In genomic region chr8:87974759-87975465, GRCm38 (mm10) we compare ENCODE assay signal across 8 mouse cellular contexts. TPM values are rescaled to one million over a fixed set of nuclear protein-coding genes. Genes with fewer than 3 reads are reported as not detected.
DNase-seq lines count a peak whose midpoint lies in the region; ATAC-seq lines count a peak whose summit lies in the region.

No protein-coding gene starts in this region.

- WGBS in embryonic facial prominence, embryonic 12.5 days: 3% methylated on average over 24 of the region's 24 CpGs
- WGBS in heart, embryonic 12.5 days: 2% methylated on average over 24 of the region's 24 CpGs

- H3K27me3 ChIP-seq in embryonic facial prominence, embryonic 12.5 days: no peaks in the 10 kb centered on the region
- H3K27me3 ChIP-seq in heart, embryonic 12.5 days (replicated peaks): no peaks in the 10 kb centered on the region

- no peaks in the 10 kb centered on the region for H3K36me3 ChIP-seq in embryonic facial prominence, embryonic 12.5 days
- no peaks in the 10 kb centered on the region for H3K36me3 ChIP-seq in heart, embryonic 12.5 days

- no peak for ATAC-seq in embryonic facial prominence, embryonic 12.5 days (ENCODE audit: insufficient number of reproducible peaks, insufficient read depth, low FRiP score, low TSS enrichment)
- peak; percentile 53 for ATAC-seq in heart, embryonic 12.5 days (ENCODE audit: insufficient number of reproducible peaks, low FRiP score)

- H3K4me2 ChIP-seq in embryonic facial prominence, embryonic 12.5 days (replicated peaks): peak overlapping the region; percentile 69
- H3K4me2 ChIP-seq in heart, embryonic 12.5 days: peak overlapping the region; percentile 84

- no peaks in the 10 kb centered on the region for H3K9me3 ChIP-seq in embryonic facial prominence, embryonic 12.5 days
- H3K9me3 ChIP-seq in heart, embryonic 12.5 days (replicated peaks): no peaks in the 10 kb centered on the region

- peak overlapping the region; percentile 44 for H3K9ac ChIP-seq in embryonic facial prominence, embryonic 12.5 days
- peak overlapping the region; percentile 35 for H3K9ac ChIP-seq in heart, embryonic 12.5 days

- peaks cover 21% of the 10 kb centered on the region for H3K4me1 ChIP-seq in embryonic facial prominence, embryonic 12.5 days
- H3K4me1 ChIP-seq in heart, embryonic 12.5 days (replicated peaks): peaks cover 20% of the 10 kb centered on the region

- peak; percentile 74 for DNase-seq in adrenal gland, postnatal 10 days
- peak; percentile 37 for DNase-seq in kidney, adult 9 months
- peak; percentile 55 for DNase-seq in lung, postnatal 10 days
- peak; percentile 45 for DNase-seq in testis, postnatal 14 days (ENCODE audit: low spot score)
- no peak for DNase-seq in spleen, postnatal 36 days (ENCODE audit: low spot score in 2 of 2)
- DNase-seq in c-Kit-positive CD71-positive TER-119-positive erythroid progenitor cells, embryonic 14.5 days (ENCODE audit: low spot score): no peak

- H3K27ac ChIP-seq in embryonic facial prominence, embryonic 12.5 days: peak overlapping the region; percentile 50; the same call in 1 of the 2 replicates
- H3K27ac ChIP-seq in heart, embryonic 12.5 days (ENCODE audit: poor library complexity, severe bottlenecking): peak overlapping the region; percentile 13; the same call in 1 of the 2 replicates

- H3K4me3 ChIP-seq in embryonic facial prominence, embryonic 12.5 days: peak overlapping the region; percentile 29
- peak overlapping the region; percentile 38 for H3K4me3 ChIP-seq in heart, embryonic 12.5 days

RNA-seq across cellular contexts. Expression of gene Zfp423, which starts 15.5 kb away (rescaled TPM):
- 10 to 100 TPM; 19.6 to 35.2 TPM for total RNA-seq in adrenal gland, postnatal 10 days (2021)
- 33.5 and 36.5 TPM in 2 replicates for polyA plus RNA-seq in embryonic facial prominence, embryonic 12.5 days (2016; fragmentation: Nextera tagmentation; extraction: Ambion mirVana)
- 6.3 and 7.6 TPM in 2 replicates for polyA plus RNA-seq in heart, embryonic 12.5 days (2016; fragmentation: Nextera tagmentation; extraction: Ambion mirVana)

Comparison
In these comparisons a context has a peak if more than half of its experiments do, and no peak if none do; other contexts are left out.
1. DNase-seq: peak in adrenal gland, postnatal 10 days (single experiment), kidney, adult 9 months (single experiment), lung, postnatal 10 days (single experiment) and testis, postnatal 14 days (single experiment); none in spleen, postnatal 36 days (0 of 2) and c-Kit-positive CD71-positive TER-119-positive erythroid progenitor cells, embryonic 14.5 days (single experiment).